ENCODE assay signal across 9 mouse cellular contexts in genomic region chr12:88992141-88992540, GRCm38 (mm10).
DNase-seq lines count a peak whose midpoint lies in the region; ATAC-seq and TF ChIP-seq lines count a peak whose summit lies in the region.
"Had no signal": no experiment of that assay in that cellular context is flagged by ENCODE, and none has a peak within 500 bp of the region (broad histone marks: within the 10 kb centered on the region; RNA-seq: fewer than 3 reads in every experiment).

No protein-coding gene starts in this region.

- H3K27ac ChIP-seq in heart, postnatal 0 days (ENCODE audit: low read depth) = no peak overlapping the region
- no peak overlapping the region for H3K27ac ChIP-seq in intestine, postnatal 0 days (ENCODE audit: low read depth, low read length)

- H3K4me1 ChIP-seq in heart, postnatal 0 days (ENCODE audit: control insufficient read depth, insufficient read depth) = no peaks in the 10 kb centered on the region
- no peaks in the 10 kb centered on the region for H3K4me1 ChIP-seq in intestine, postnatal 0 days (replicated peaks; ENCODE audit: control insufficient read depth, insufficient read depth, low read length)
- H3K4me1 ChIP-seq: megakaryocyte, embryonic 14.5 days had no signal

- DNase-seq in heart, postnatal 0 days (ENCODE audit: low spot score) = peak; percentile 31
- no peak for DNase-seq in heart, adult 11 months
- peak; percentile 16 for DNase-seq in CD4-positive, CD25-positive, alpha-beta regulatory T cell, adult 2 months (ENCODE audit: low read depth, low spot score)
- DNase-seq in brain, embryonic 14.5 days (ENCODE audit: low read depth) = peak; percentile 71
- DNase-seq in skeletal muscle tissue, adult 2 months (ENCODE audit: low read depth, low spot score) = peak; percentile 0
- DNase-seq in kidney, adult 18-20 months = no peak
- DNase-seq in spleen, postnatal 14 days (ENCODE audit: low spot score in 2 of 2) = no peak

- TF ChIP-seq EP300 in heart, postnatal 0 days (IDR thresholded peaks at IDR 0.05; ENCODE audit: low read depth) = no peak

- H3K4me2 ChIP-seq in heart, postnatal 0 days (ENCODE audit: low read depth, low read length) = no peak overlapping the region
- H3K4me2 ChIP-seq in intestine, postnatal 0 days (replicated peaks; ENCODE audit: low read depth) = no peak overlapping the region

- no peak for TF ChIP-seq POLR2A in brain, embryonic 14.5 days (IDR thresholded peaks at IDR 0.05; ENCODE audit: borderline replicate concordance, extremely low read depth, insufficient read depth, insufficient read length, poor library complexity, severe bottlenecking)

- no peaks in the 10 kb centered on the region for H3K36me3 ChIP-seq in heart, postnatal 0 days (replicated peaks; ENCODE audit: control insufficient read depth, insufficient read depth, low read length)
- no peaks in the 10 kb centered on the region for H3K36me3 ChIP-seq in intestine, postnatal 0 days (ENCODE audit: control insufficient read depth, insufficient read depth)

- ATAC-seq in heart, postnatal 0 days (ENCODE audit: insufficient read depth, low read depth) = no peak
- no peak for ATAC-seq in intestine, postnatal 0 days

- no peaks in the 10 kb centered on the region for H3K27me3 ChIP-seq in heart, postnatal 0 days (ENCODE audit: control insufficient read depth, insufficient read depth, low read length)
- no peaks in the 10 kb centered on the region for H3K27me3 ChIP-seq in intestine, postnatal 0 days (replicated peaks; ENCODE audit: control insufficient read depth, insufficient read depth, low read length)
- H3K27me3 ChIP-seq: megakaryocyte, embryonic 14.5 days had no signal

- peak; percentile 63 for TF ChIP-seq CTCF in heart, postnatal 0 days (IDR thresholded peaks at IDR 0.05; ENCODE audit: low read depth)
- TF ChIP-seq CTCF in brain, embryonic 14.5 days (IDR thresholded peaks at IDR 0.05; ENCODE audit: borderline replicate concordance, extremely low read depth, insufficient read depth, insufficient read length) = peak; percentile 61; the same call in 1 of the 2 replicates
- TF ChIP-seq CTCF in intestine, postnatal 0 days (IDR thresholded peaks at IDR 0.05; ENCODE audit: low read depth) = peak; percentile 73

- H3K9me3 ChIP-seq in heart, postnatal 0 days (replicated peaks; ENCODE audit: control insufficient read depth, low read length) = no peaks in the 10 kb centered on the region
- no peaks in the 10 kb centered on the region for H3K9me3 ChIP-seq in intestine, postnatal 0 days (ENCODE audit: control insufficient read depth)
- H3K9me3 ChIP-seq: megakaryocyte, embryonic 14.5 days had no signal

- H3K9ac ChIP-seq in heart, postnatal 0 days (replicated peaks; ENCODE audit: low read depth, low read length) = no peak overlapping the region
- no peak overlapping the region for H3K9ac ChIP-seq in intestine, postnatal 0 days (ENCODE audit: low read depth, low read length)

- no peak overlapping the region for H3K4me3 ChIP-seq in heart, postnatal 0 days (ENCODE audit: low read depth, low read length)
- H3K4me3 ChIP-seq in intestine, postnatal 0 days (ENCODE audit: low read depth, low read length) = no peak overlapping the region
- H3K4me3 ChIP-seq: megakaryocyte, embryonic 14.5 days had no signal

- WGBS in heart, postnatal 0 days = 3% methylated on average over 2 of the region's 2 CpGs
- 3% methylated on average over 2 of the region's 2 CpGs for WGBS in intestine, postnatal 0 days

Comparison
In these comparisons a context has a peak if more than half of its experiments do, and no peak if none do; other contexts are left out.
1. DNase-seq: peak in heart, postnatal 0 days (single experiment), CD4-positive, CD25-positive, alpha-beta regulatory T cell, adult 2 months (single experiment), brain, embryonic 14.5 days (single experiment) and skeletal muscle tissue, adult 2 months (single experiment); none in heart, adult 11 months (single experiment), kidney, adult 18-20 months (single experiment) and spleen, postnatal 14 days (0 of 2).
2. Peak in every context shown above with its lines, with median percentiles within 50 percentile points of each other: CTCF ChIP-seq.